Mouse (Mus musculus): ENCODE results near the gene Ppp2r3d.

DNA sequence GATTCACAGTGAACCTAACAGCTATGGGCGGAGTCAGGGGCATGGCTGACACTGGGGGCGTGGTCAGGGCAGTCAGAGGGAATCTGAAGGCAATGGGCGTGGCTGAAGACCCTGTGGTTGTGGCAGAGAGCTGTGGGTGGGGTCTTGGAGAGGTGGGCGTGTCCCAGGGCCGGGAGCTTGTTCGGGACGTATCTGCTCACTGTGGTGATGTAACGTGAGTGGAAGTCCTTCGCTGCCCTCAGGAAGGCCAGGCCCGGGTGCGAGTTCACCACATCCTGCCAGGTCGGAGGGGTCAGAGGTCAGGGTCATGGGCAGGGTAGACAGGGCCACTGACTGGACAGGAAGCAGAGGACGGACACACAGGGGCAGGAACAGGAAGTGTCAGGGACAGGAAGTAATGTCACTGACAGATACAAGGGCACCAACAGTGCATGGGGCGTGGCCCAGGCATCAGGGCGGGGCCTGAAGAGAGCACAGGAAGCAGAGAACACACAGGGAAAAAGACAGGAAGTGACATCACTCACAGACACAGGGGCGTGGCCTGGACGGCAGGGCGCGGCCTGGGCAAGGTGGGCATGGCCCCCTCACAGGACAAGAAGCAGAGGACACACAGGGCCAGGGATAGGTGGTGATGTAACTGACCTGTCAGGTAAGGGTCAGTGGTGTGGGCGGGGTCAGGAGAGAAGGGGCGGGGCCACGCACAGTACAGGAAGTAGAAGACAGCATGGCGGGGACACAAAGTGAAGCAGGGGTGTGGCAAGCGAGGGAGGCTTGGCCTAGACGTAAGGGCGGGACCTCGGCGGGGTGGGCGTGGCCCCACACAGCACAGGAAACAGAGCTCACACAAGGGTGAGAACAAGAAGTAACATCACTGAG lies 36.6 kb downstream of the Ppp2r3d start:
- TF ChIP-seq CTCF (IDR thresholded peaks at IDR 0.05; ENCODE audit: borderline replicate concordance, insufficient read depth, low read depth, low read length) (no peak), POLR2A (IDR thresholded peaks at IDR 0.05; ENCODE audit: borderline replicate concordance, insufficient read depth, low read length) (no peak)
